Mouse (Mus musculus): ENCODE results near the gene Cdip1. TPM values are rescaled to one million over a fixed set of nuclear protein-coding genes. Genes with fewer than 3 reads are reported as not detected.

Gene Cdip1
- polyA plus RNA-seq, 1 experiment from 2014 or later, result 120 TPM

GRCm38 (mm10) chr16:4727963-4728362 lies 62.1 kb downstream of the Cdip1 start:
- WGBS, result 48% methylated on average over 1 of the region's 1 CpGs
- Histone ChIP-seq H3K4me1 (peaks cover 35% of the 10 kb centered on the region), H3K4me3 (peak overlapping the region; percentile 92; the same call in 1 of the 2 replicates), H3K9me3 (no peaks in the 10 kb centered on the region), H3K4me2 (peak overlapping the region; percentile 92), H3K9ac (peak overlapping the region; percentile 40; the same call in 1 of the 2 replicates), H3K36me3 (0 out of 2 replicates have a peak, but pooled peaks cover 4% of the 10 kb centered on the region), H3K27me3 (replicated peaks) (no peaks in the 10 kb centered on the region), H3K27ac (replicated peaks) (peak overlapping the region; percentile 50)
- ATAC-seq (ENCODE audit: extremely low read depth, insufficient number of reproducible peaks, low FRiP score, low TSS enrichment), result no peak

DNA sequence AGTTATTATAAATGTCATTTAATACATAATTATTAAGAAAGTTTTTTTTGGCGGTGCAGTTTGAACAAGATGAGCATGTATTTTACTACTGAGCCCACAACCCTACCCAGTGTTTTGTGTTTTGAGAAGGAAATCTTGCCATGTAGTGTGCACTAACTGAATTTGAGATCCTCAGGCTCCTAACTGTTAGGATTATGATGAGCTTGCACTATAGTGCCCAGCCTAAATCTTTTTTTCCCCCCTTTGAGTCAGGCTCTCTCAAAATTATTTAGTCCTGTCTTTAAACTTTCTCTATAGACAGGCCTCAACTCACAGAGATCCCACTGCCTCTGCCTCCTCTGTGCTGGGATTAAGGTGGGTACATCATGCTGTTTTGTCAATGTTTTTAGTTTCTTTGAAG lies 62.6 kb downstream of the Cdip1 start:
- peak overlapping the region; percentile 8; the same call in 1 of the 2 replicates for H3K9ac ChIP-seq
- H3K4me1 ChIP-seq, result peaks cover 35% of the 10 kb centered on the region
- 93% methylated on average over 1 of the region's 1 CpGs for WGBS
- H3K4me3 ChIP-seq, result peak overlapping the region; percentile 92
- H3K27me3 ChIP-seq (replicated peaks), result no peaks in the 10 kb centered on the region
- H3K4me2 ChIP-seq, result peak overlapping the region; percentile 92
- ATAC-seq (ENCODE audit: extremely low read depth, insufficient number of reproducible peaks, low FRiP score, low TSS enrichment), result no peak
- H3K9me3 ChIP-seq, result no peaks in the 10 kb centered on the region
- 0 out of 2 replicates have a peak, but pooled peaks cover 4% of the 10 kb centered on the region for H3K36me3 ChIP-seq
- peak overlapping the region; percentile 50; the same call in 1 of the 2 replicates for H3K27ac ChIP-seq (replicated peaks)

DNA sequence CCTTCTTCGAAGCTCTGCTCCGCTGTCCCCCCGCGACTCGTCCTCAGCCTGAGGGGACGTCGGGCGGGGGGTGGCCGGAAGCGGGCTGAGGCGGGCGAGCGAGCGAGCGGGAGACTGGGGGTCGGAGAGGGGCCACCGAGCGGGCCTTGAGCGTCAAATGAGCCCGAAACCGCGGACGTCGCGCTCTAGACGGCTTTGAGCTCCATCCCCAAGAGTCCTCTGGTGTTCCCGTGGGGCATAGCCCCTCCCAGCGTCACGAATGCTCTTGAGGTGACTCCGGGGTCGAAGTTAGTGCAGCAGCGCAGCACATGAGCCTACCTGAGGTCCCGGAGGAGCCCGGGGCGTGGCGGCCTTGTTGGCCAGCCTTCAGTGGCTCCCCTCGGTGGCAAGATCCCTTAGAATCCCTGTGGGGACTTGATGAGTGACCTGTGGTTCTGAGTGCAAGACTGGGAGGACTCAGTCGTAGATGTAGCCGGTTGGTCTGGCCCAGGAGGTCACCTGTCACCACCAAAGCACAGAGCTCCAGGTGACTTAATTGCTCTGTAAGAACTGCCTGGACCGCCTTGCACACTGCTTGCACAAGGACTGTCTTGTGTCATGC lies 63.5 kb downstream of the Cdip1 start:
- Histone ChIP-seq H3K9ac (peak overlapping the region; percentile 97), H3K4me3 (peak overlapping the region; percentile 92), H3K36me3 (0 out of 2 replicates have a peak, but pooled peaks cover 4% of the 10 kb centered on the region), H3K27ac (replicated peaks) (peak overlapping the region; percentile 94), H3K27me3 (replicated peaks) (no peaks in the 10 kb centered on the region), H3K9me3 (no peaks in the 10 kb centered on the region), H3K4me2 (peak overlapping the region; percentile 92), H3K4me1 (peaks cover 35% of the 10 kb centered on the region)
- peak; percentile 50 for ATAC-seq (ENCODE audit: extremely low read depth, insufficient number of reproducible peaks, low FRiP score, low TSS enrichment)
- 1% methylated on average over 40 of the region's 40 CpGs for WGBS

GRCm38 (mm10) chr16:4725780-4726527 lies 64.1 kb downstream of the Cdip1 start, which contains the start of gene Hmox2:
Gene Hmox2 (plus strand): TSS chr16:4726361.
- Histone ChIP-seq H3K9me3 (no peaks in the 10 kb centered on the region), H3K36me3 (0 out of 2 replicates have a peak, but pooled peaks cover 2% of the 10 kb centered on the region), H3K27ac (replicated peaks) (peak within 1 kb of the TSS; percentile 94), H3K9ac (peak within 1 kb of the TSS; percentile 97), H3K4me3 (peak within 1 kb of the TSS; percentile 92), H3K27me3 (replicated peaks) (no peaks in the 10 kb centered on the region), H3K4me2 (peak within 1 kb of the TSS; percentile 92), H3K4me1 (peaks cover 31% of the 10 kb centered on the region)
- peak; percentile 88 for ATAC-seq (ENCODE audit: extremely low read depth, insufficient number of reproducible peaks, low FRiP score, low TSS enrichment)
- WGBS, result 4% methylated on average over 35 of the region's 35 CpGs

- no peak overlapping the region for H3K27ac ChIP-seq (replicated peaks)
- no peaks in the 10 kb centered on the region for H3K27me3 ChIP-seq (replicated peaks)
- H3K4me3 ChIP-seq, result no peak overlapping the region; the same call in 1 of the 2 replicates
- 0 out of 2 replicates have a peak, but pooled peaks cover 2% of the 10 kb centered on the region for H3K36me3 ChIP-seq
- peak overlapping the region; percentile 92; the same call in 1 of the 2 replicates for H3K4me2 ChIP-seq
- no peak for ATAC-seq (ENCODE audit: extremely low read depth, insufficient number of reproducible peaks, low FRiP score, low TSS enrichment)
- WGBS, result 64% methylated on average over 4 of the region's 4 CpGs
- no peak overlapping the region for H3K9ac ChIP-seq
- peaks cover 27% of the 10 kb centered on the region for H3K4me1 ChIP-seq
- no peaks in the 10 kb centered on the region for H3K9me3 ChIP-seq
Observed at GRCm38 (mm10) chr16:4725266-4725665, 64.8 kb downstream of the Cdip1 start.

- no peaks in the 10 kb centered on the region for H3K36me3 ChIP-seq
- no peak overlapping the region for H3K4me2 ChIP-seq
- no peaks in the 10 kb centered on the region for H3K9me3 ChIP-seq
- no peak overlapping the region for H3K27ac ChIP-seq (replicated peaks)
- H3K4me3 ChIP-seq, result no peak overlapping the region
- H3K9ac ChIP-seq, result no peak overlapping the region
- no peaks in the 10 kb centered on the region for H3K27me3 ChIP-seq (replicated peaks)
- no peak for ATAC-seq (ENCODE audit: extremely low read depth, insufficient number of reproducible peaks, low FRiP score, low TSS enrichment)
- H3K4me1 ChIP-seq, result peaks cover 17% of the 10 kb centered on the region
- 45% methylated on average over 3 of the region's 3 CpGs for WGBS
Observed at GRCm38 (mm10) chr16:4722915-4723209, 67.2 kb downstream of the Cdip1 start.

DNA sequence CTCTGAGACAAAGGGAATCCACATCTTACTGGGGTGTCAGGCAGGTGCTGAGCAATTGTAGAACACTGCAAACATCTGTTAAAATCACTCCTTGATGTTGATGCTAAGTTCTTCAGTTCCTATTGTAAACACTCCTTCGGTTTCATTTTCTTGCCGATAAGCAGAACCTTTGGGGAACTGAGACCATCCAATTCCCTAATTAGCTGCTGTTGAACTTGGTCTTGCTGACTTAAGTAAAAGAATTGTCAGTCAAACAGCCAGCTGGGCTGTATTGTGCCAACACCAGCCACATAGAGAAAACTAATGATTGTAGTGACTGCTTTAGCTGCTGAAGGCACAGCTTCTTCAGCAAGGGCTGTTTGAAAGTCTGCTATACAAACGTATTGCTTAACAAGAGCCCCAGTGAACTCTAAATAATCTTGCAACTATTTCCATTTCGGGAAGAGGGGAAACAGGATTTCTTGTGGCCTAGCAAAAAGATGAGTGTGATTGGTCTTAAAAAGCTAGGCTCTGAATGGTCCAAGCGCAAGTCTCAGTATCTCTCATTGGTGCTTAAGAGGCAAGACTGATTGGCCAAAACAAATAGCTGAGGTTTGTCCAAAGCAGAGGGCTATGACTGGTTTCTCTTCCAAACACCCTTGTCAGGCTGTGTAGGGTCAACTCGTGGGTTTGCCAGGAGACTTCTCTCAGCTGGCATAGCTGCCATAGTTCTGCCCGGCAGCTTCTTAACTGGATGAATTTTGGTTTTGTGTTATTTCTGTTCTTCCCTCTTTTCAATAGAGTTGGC lies 67.8 kb downstream of the Cdip1 start:
- H3K27me3 ChIP-seq (replicated peaks), result no peaks in the 10 kb centered on the region
- 66% methylated on average over 7 of the region's 7 CpGs for WGBS
- peaks cover 16% of the 10 kb centered on the region for H3K4me1 ChIP-seq
- no peak overlapping the region for H3K27ac ChIP-seq (replicated peaks)
- H3K9me3 ChIP-seq, result no peaks in the 10 kb centered on the region
- H3K4me2 ChIP-seq, result no peak overlapping the region
- no peak overlapping the region for H3K9ac ChIP-seq
- H3K36me3 ChIP-seq, result no peaks in the 10 kb centered on the region
- no peak overlapping the region for H3K4me3 ChIP-seq
- ATAC-seq (ENCODE audit: extremely low read depth, insufficient number of reproducible peaks, low FRiP score, low TSS enrichment), result no peak

DNA sequence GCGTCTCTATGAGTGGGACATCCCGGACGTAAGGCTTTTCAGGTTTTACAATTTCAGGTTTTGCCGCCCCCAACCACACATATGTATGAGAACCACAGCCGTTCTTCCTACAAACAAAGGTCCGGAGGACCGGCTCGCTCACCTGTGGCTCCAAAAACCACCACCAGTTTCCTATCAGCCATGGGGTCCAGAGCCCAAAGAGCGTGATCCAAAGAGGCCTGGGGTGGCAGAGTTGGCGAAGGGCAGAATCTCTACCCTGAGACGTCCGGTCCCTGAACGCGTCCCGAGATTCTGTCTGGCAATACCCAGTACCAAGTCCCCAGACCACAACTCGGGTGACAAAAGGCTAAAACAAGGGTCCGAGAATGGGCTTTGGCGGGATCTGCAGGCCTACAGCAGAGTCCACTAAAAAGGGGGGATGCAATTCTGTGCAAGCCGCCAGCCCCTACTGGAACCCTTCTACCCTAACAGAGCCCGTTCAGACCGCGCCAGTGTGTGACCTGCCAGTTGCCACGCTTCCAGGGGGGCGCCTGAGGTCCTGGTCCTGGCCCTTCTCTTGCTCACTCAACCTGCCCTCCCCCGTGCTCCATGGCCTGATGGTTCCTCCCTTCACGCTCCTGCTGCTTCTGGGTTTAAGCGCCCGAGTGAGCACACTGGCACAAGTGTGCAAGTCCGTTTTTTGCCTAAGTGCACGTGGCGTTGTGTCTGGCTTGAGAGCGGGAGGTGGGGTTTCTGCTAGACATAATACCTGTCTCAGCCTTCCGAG lies 71.2 kb downstream of the Cdip1 start, which contains the start of gene Nmral1:
TSS of gene Nmral1 (minus strand) at position 604 of the 766 bp plus-strand sequence.
- peak; percentile 72 for ATAC-seq (ENCODE audit: extremely low read depth, insufficient number of reproducible peaks, low FRiP score, low TSS enrichment)
- WGBS, result 13% methylated on average over 33 of the region's 33 CpGs
- H3K36me3 ChIP-seq, result peaks cover 25% of the 10 kb centered on the region
- H3K4me2 ChIP-seq, result peak within 1 kb of the TSS; percentile 72
- no peaks in the 10 kb centered on the region for H3K27me3 ChIP-seq (replicated peaks)
- no peaks in the 10 kb centered on the region for H3K9me3 ChIP-seq
- peak within 1 kb of the TSS; percentile 59 for H3K27ac ChIP-seq (replicated peaks)
- H3K4me1 ChIP-seq, result peaks cover 9% of the 10 kb centered on the region
- H3K9ac ChIP-seq, result peak within 1 kb of the TSS; percentile 83
- peak within 1 kb of the TSS; percentile 74 for H3K4me3 ChIP-seq

GRCm38 (mm10) chr16:4717866-4718265 lies 72.2 kb downstream of the Cdip1 start:
- H3K4me2 ChIP-seq, result peak overlapping the region; percentile 72
- H3K27me3 ChIP-seq (replicated peaks), result no peaks in the 10 kb centered on the region
- WGBS, result 79% methylated on average over 3 of the region's 3 CpGs
- no peaks in the 10 kb centered on the region for H3K9me3 ChIP-seq
- peaks cover 29% of the 10 kb centered on the region for H3K36me3 ChIP-seq
- peaks cover 9% of the 10 kb centered on the region for H3K4me1 ChIP-seq
- peak overlapping the region; percentile 83 for H3K9ac ChIP-seq
- peak overlapping the region; percentile 74 for H3K4me3 ChIP-seq
- H3K27ac ChIP-seq (replicated peaks), result no peak overlapping the region
- no peak for ATAC-seq (ENCODE audit: extremely low read depth, insufficient number of reproducible peaks, low FRiP score, low TSS enrichment)

- Histone ChIP-seq H3K27me3 (replicated peaks) (no peaks in the 10 kb centered on the region), H3K4me2 (no peak overlapping the region), H3K9ac (no peak overlapping the region), H3K9me3 (no peaks in the 10 kb centered on the region), H3K4me1 (peaks cover 9% of the 10 kb centered on the region), H3K4me3 (no peak overlapping the region), H3K27ac (replicated peaks) (peak overlapping the region; percentile 33; the same call in 1 of the 2 replicates), H3K36me3 (peaks cover 65% of the 10 kb centered on the region)
- 80% methylated on average over 17 of the region's 17 CpGs for WGBS
- no peak for ATAC-seq (ENCODE audit: extremely low read depth, insufficient number of reproducible peaks, low FRiP score, low TSS enrichment)
Observed at GRCm38 (mm10) chr16:4713861-4714710, 76.0 kb downstream of the Cdip1 start.

Measured in heart, embryonic 13.5 days (tissue).